Comparison of ENCODE assay signal across 7 mouse cellular contexts in genomic region chr17:33817184-33817968, GRCm38 (mm10). TPM values are rescaled to one million over a fixed set of nuclear protein-coding genes. Genes with fewer than 3 reads are reported as not detected.
DNase-seq lines count a peak whose midpoint lies in the region; ATAC-seq and TF ChIP-seq lines count a peak whose summit lies in the region.

No protein-coding gene starts in this region.

- DNase-seq in adrenal gland, postnatal 25 days = peak; percentile 91
- DNase-seq in heart, adult 18-20 months = peak; percentile 86 to 94
- peak; percentile 95 for DNase-seq in kidney, adult 2 months
- peak; percentile 68 to 78 for DNase-seq in spleen, adult 2 months (ENCODE audit: low read depth in 1 of 2, low spot score in 2 of 2)

- peak overlapping the region; percentile 70 for H3K9ac ChIP-seq in embryonic facial prominence, embryonic 12.5 days
- H3K9ac ChIP-seq in limb, embryonic 12.5 days (replicated peaks) = peak overlapping the region; percentile 79
- H3K9ac ChIP-seq in midbrain, embryonic 15.5 days = peak overlapping the region; percentile 63

- H3K27me3 ChIP-seq in embryonic facial prominence, embryonic 12.5 days = no peaks in the 10 kb centered on the region
- H3K27me3 ChIP-seq in kidney, adult 2 months (replicated peaks; ENCODE audit: control insufficient read depth, insufficient read depth, low read length) = no peaks in the 10 kb centered on the region
- H3K27me3 ChIP-seq in limb, embryonic 12.5 days = no peaks in the 10 kb centered on the region; the same call in 1 of the 2 replicates
- H3K27me3 ChIP-seq in midbrain, embryonic 15.5 days (replicated peaks) = no peaks in the 10 kb centered on the region
- no peaks in the 10 kb centered on the region for H3K27me3 ChIP-seq in spleen, adult 2 months (ENCODE audit: control insufficient read depth, insufficient read depth, low read length)

- under 1% methylated on average over 88 of the region's 89 CpGs for WGBS in embryonic facial prominence, embryonic 12.5 days
- WGBS in kidney, adult 2 months = under 1% methylated on average over 89 of the region's 89 CpGs
- under 1% methylated on average over 89 of the region's 89 CpGs for WGBS in limb, embryonic 12.5 days
- WGBS in midbrain, embryonic 15.5 days = under 1% methylated on average over 82 of the region's 89 CpGs
- under 1% methylated on average over 89 of the region's 89 CpGs for WGBS in spleen, adult 2 months

- peak overlapping the region; percentile 88 for H3K27ac ChIP-seq in embryonic facial prominence, embryonic 12.5 days
- peak overlapping the region; percentile 80 for H3K27ac ChIP-seq in kidney, adult 2 months (ENCODE audit: insufficient read depth, low read depth, low read length)
- H3K27ac ChIP-seq in limb, embryonic 12.5 days = peak overlapping the region; percentile 89
- H3K27ac ChIP-seq in midbrain, embryonic 15.5 days = peak overlapping the region; percentile 85
- H3K27ac ChIP-seq in spleen, adult 2 months (ENCODE audit: insufficient read depth, low read length) = peak overlapping the region; percentile 57

- H3K36me3 ChIP-seq in embryonic facial prominence, embryonic 12.5 days = peaks cover 38% of the 10 kb centered on the region
- no peaks in the 10 kb centered on the region; the same call in 1 of the 2 replicates for H3K36me3 ChIP-seq in kidney, adult 2 months (ENCODE audit: control insufficient read depth, insufficient read depth, low read length)
- peaks cover 42% of the 10 kb centered on the region for H3K36me3 ChIP-seq in limb, embryonic 12.5 days
- peaks cover 14% of the 10 kb centered on the region for H3K36me3 ChIP-seq in midbrain, embryonic 15.5 days (replicated peaks)
- H3K36me3 ChIP-seq in spleen, adult 2 months (ENCODE audit: control insufficient read depth, insufficient read depth, low read length) = peaks cover 9% of the 10 kb centered on the region

- ATAC-seq in embryonic facial prominence, embryonic 12.5 days (ENCODE audit: insufficient number of reproducible peaks, insufficient read depth, low FRiP score, low TSS enrichment) = peak; percentile 94
- peak; percentile 96 for ATAC-seq in limb, embryonic 12.5 days (ENCODE audit: insufficient number of reproducible peaks, insufficient read depth, low FRiP score, low TSS enrichment, low read depth)
- peak; percentile 96 for ATAC-seq in midbrain, embryonic 15.5 days (replicated peaks)

- TF ChIP-seq POLR2A in kidney, adult 2 months (IDR thresholded peaks at IDR 0.05; ENCODE audit: low read depth, low read length) = no peak
- TF ChIP-seq POLR2A in spleen, adult 2 months (IDR thresholded peaks at IDR 0.05; ENCODE audit: low read depth, low read length) = no peak; the same call in 1 of the 2 replicates

- peak overlapping the region; percentile 57 for H3K4me3 ChIP-seq in embryonic facial prominence, embryonic 12.5 days
- peak overlapping the region; percentile 59 for H3K4me3 ChIP-seq in kidney, adult 2 months (ENCODE audit: insufficient read depth, low read depth, low read length)
- H3K4me3 ChIP-seq in limb, embryonic 12.5 days (replicated peaks) = peak overlapping the region; percentile 60
- H3K4me3 ChIP-seq in midbrain, embryonic 15.5 days = peak overlapping the region; percentile 58
- H3K4me3 ChIP-seq in spleen, adult 2 months (ENCODE audit: extremely low read depth, insufficient read depth, insufficient read length) = peak overlapping the region; percentile 72

- no peak for TF ChIP-seq CTCF in kidney, adult 2 months (conservative IDR thresholded peaks at IDR 0.05; ENCODE audit: insufficient read depth, insufficient read length, low read depth, low read length)
- no peak for TF ChIP-seq CTCF in spleen, adult 2 months (IDR thresholded peaks at IDR 0.05; ENCODE audit: extremely low read depth, insufficient read depth, insufficient read length, insufficient replicate concordance)

- peak overlapping the region; percentile 84 for H3K4me2 ChIP-seq in embryonic facial prominence, embryonic 12.5 days (replicated peaks)
- H3K4me2 ChIP-seq in limb, embryonic 12.5 days = peak overlapping the region; percentile 85
- H3K4me2 ChIP-seq in midbrain, embryonic 15.5 days = peak overlapping the region; percentile 79

- H3K4me1 ChIP-seq in embryonic facial prominence, embryonic 12.5 days = peaks cover 21% of the 10 kb centered on the region
- peaks cover 8% of the 10 kb centered on the region; the same call in 1 of the 2 replicates for H3K4me1 ChIP-seq in kidney, adult 2 months (ENCODE audit: control insufficient read depth, insufficient read depth, low read length)
- peaks cover 19% of the 10 kb centered on the region for H3K4me1 ChIP-seq in limb, embryonic 12.5 days (replicated peaks)
- H3K4me1 ChIP-seq in midbrain, embryonic 15.5 days = peaks cover 29% of the 10 kb centered on the region
- H3K4me1 ChIP-seq in spleen, adult 2 months (ENCODE audit: control insufficient read depth, insufficient read depth, insufficient read length) = peaks cover 8% of the 10 kb centered on the region

- H3K9me3 ChIP-seq in embryonic facial prominence, embryonic 12.5 days = no peaks in the 10 kb centered on the region
- no peaks in the 10 kb centered on the region for H3K9me3 ChIP-seq in limb, embryonic 12.5 days
- no peaks in the 10 kb centered on the region for H3K9me3 ChIP-seq in midbrain, embryonic 15.5 days

RNA-seq across cellular contexts. Expression of gene Rps28, which starts 7.0 kb away (rescaled TPM):
- total RNA-seq in adrenal gland, postnatal 25 days (2021) = 1,302 and 1,448 TPM in 2 replicates
- polyA plus RNA-seq in embryonic facial prominence, embryonic 12.5 days (2016; fragmentation: Nextera tagmentation; extraction: Ambion mirVana) = 875 and 894 TPM in 2 replicates
- total RNA-seq in heart, adult 18-20 months (2021) = 100 to 1,000 TPM; 702 to 791 TPM
- 620 and 1,023 TPM in 2 replicates for polyA plus RNA-seq in kidney, adult 2 months (2012; rRNA removed)
- 1,001 and 1,020 TPM in 2 replicates for polyA plus RNA-seq in limb, embryonic 12.5 days (2016; fragmentation: Nextera tagmentation; extraction: Ambion mirVana)
- 476 TPM in 2 replicates for polyA plus RNA-seq in midbrain, embryonic 15.5 days (2015; fragmentation: Nextera tagmentation; extraction: Ambion mirVana)
- 746 and 860 TPM in 2 replicates for polyA plus RNA-seq in spleen, adult 2 months (2012; rRNA removed)

RNA-seq across cellular contexts. Expression of gene Ndufa7, which starts 7.0 kb away (rescaled TPM):
- total RNA-seq in adrenal gland, postnatal 25 days (2021) = 475 and 496 TPM in 2 replicates
- polyA plus RNA-seq in embryonic facial prominence, embryonic 12.5 days (2016; fragmentation: Nextera tagmentation; extraction: Ambion mirVana) = 421 and 479 TPM in 2 replicates
- 100 to 1,000 TPM; 645 to 655 TPM for total RNA-seq in heart, adult 18-20 months (2021)
- polyA plus RNA-seq in kidney, adult 2 months (2012; rRNA removed) = 672 and 745 TPM in 2 replicates
- 458 and 462 TPM in 2 replicates for polyA plus RNA-seq in limb, embryonic 12.5 days (2016; fragmentation: Nextera tagmentation; extraction: Ambion mirVana)
- 467 and 476 TPM in 2 replicates for polyA plus RNA-seq in midbrain, embryonic 15.5 days (2015; fragmentation: Nextera tagmentation; extraction: Ambion mirVana)
- polyA plus RNA-seq in spleen, adult 2 months (2012; rRNA removed) = 158 and 201 TPM in 2 replicates

RNA-seq across cellular contexts. Expression of gene Kank3, which starts 7.1 kb away (rescaled TPM):
- total RNA-seq in adrenal gland, postnatal 25 days (2021) = 82.9 and 109 TPM in 2 replicates
- polyA plus RNA-seq in embryonic facial prominence, embryonic 12.5 days (2016; fragmentation: Nextera tagmentation; extraction: Ambion mirVana) = 32.4 and 35.4 TPM in 2 replicates
- 10 to 100 TPM; 49.0 to 64.9 TPM for total RNA-seq in heart, adult 18-20 months (2021)
- 83.0 and 89.3 TPM in 2 replicates for polyA plus RNA-seq in kidney, adult 2 months (2012; rRNA removed)
- 28.1 and 28.7 TPM in 2 replicates for polyA plus RNA-seq in limb, embryonic 12.5 days (2016; fragmentation: Nextera tagmentation; extraction: Ambion mirVana)
- 51.5 and 53.4 TPM in 2 replicates for polyA plus RNA-seq in midbrain, embryonic 15.5 days (2015; fragmentation: Nextera tagmentation; extraction: Ambion mirVana)
- 56.8 and 74.6 TPM in 2 replicates for polyA plus RNA-seq in spleen, adult 2 months (2012; rRNA removed)

RNA-seq across cellular contexts. Expression of gene Cd320, which starts 25.5 kb away (rescaled TPM):
- total RNA-seq in adrenal gland, postnatal 25 days (2021) = 27.0 and 40.5 TPM in 2 replicates
- 70.4 and 74.3 TPM in 2 replicates for polyA plus RNA-seq in embryonic facial prominence, embryonic 12.5 days (2016; fragmentation: Nextera tagmentation; extraction: Ambion mirVana)
- 10 to 100 TPM; 31.8 to 34.9 TPM for total RNA-seq in heart, adult 18-20 months (2021)
- polyA plus RNA-seq in kidney, adult 2 months (2012; rRNA removed) = 71.3 and 87.8 TPM in 2 replicates
- 66.4 and 73.9 TPM in 2 replicates for polyA plus RNA-seq in limb, embryonic 12.5 days (2016; fragmentation: Nextera tagmentation; extraction: Ambion mirVana)
- 50.8 and 58.9 TPM in 2 replicates for polyA plus RNA-seq in midbrain, embryonic 15.5 days (2015; fragmentation: Nextera tagmentation; extraction: Ambion mirVana)
- 11.6 and 19.2 TPM in 2 replicates for polyA plus RNA-seq in spleen, adult 2 months (2012; rRNA removed)

RNA-seq across cellular contexts. Expression of gene Angptl4, which starts 35.7 kb away (rescaled TPM):
- 50.0 and 57.7 TPM in 2 replicates for total RNA-seq in adrenal gland, postnatal 25 days (2021)
- polyA plus RNA-seq in embryonic facial prominence, embryonic 12.5 days (2016; fragmentation: Nextera tagmentation; extraction: Ambion mirVana) = 44.2 and 45.6 TPM in 2 replicates
- 10 to 100 TPM in 1 of 2 experiments, 1 to 10 TPM in 1; 5.5 to 12.2 TPM for total RNA-seq in heart, adult 18-20 months (2021)
- polyA plus RNA-seq in kidney, adult 2 months (2012; rRNA removed) = 19.2 and 21.0 TPM in 2 replicates
- polyA plus RNA-seq in limb, embryonic 12.5 days (2016; fragmentation: Nextera tagmentation; extraction: Ambion mirVana) = 43.2 and 43.7 TPM in 2 replicates
- 22.6 and 23.3 TPM in 2 replicates for polyA plus RNA-seq in midbrain, embryonic 15.5 days (2015; fragmentation: Nextera tagmentation; extraction: Ambion mirVana)
- polyA plus RNA-seq in spleen, adult 2 months (2012; rRNA removed) = 15.6 and 21.5 TPM in 2 replicates

Comparison
In these comparisons a context has a peak if more than half of its experiments do, and no peak if none do; other contexts are left out.
1. Peak in every context shown above with its lines: DNase-seq, ATAC-seq, H3K4me3 ChIP-seq and H3K27ac ChIP-seq.